Mouse (Mus musculus): ENCODE measurements around the gene Gtdc1. TPM values are rescaled to one million over a fixed set of nuclear protein-coding genes. Genes with fewer than 3 reads are reported as not detected.

The Gtdc1 gene
- polyA plus RNA-seq, 1 experiment from 2014 or later, result 11.0 TPM

GRCm38 (mm10) chr2:44540881-44541280 is 386.6 kb downstream of the Gtdc1 start:
- H3K9me3 ChIP-seq (replicated peaks), result no peaks in the 10 kb centered on the region
- WGBS, result 77% methylated on average over 6 of the region's 6 CpGs
- no peak overlapping the region for H3K9ac ChIP-seq
- no peaks in the 10 kb centered on the region for H3K4me1 ChIP-seq
- H3K27ac ChIP-seq, result no peak overlapping the region
- H3K4me2 ChIP-seq, result no peak overlapping the region
- H3K27me3 ChIP-seq, result no peaks in the 10 kb centered on the region
- H3K4me3 ChIP-seq (replicated peaks), result no peak overlapping the region
- 0 out of 2 replicates have a peak, but pooled peaks have one; percentile 33 for ATAC-seq (replicated peaks; ENCODE audit: low FRiP score)
- H3K36me3 ChIP-seq, result no peaks in the 10 kb centered on the region

GRCm38 (mm10) chr2:44539121-44539634 is 388.3 kb downstream of the Gtdc1 start:
- Histone ChIP-seq H3K9me3 (replicated peaks) (no peaks in the 10 kb centered on the region), H3K9ac (no peak overlapping the region), H3K4me2 (no peak overlapping the region), H3K4me3 (replicated peaks) (no peak overlapping the region), H3K36me3 (no peaks in the 10 kb centered on the region), H3K27ac (no peak overlapping the region), H3K27me3 (no peaks in the 10 kb centered on the region), H3K4me1 (no peaks in the 10 kb centered on the region)
- 79% methylated on average over 5 of the region's 5 CpGs for WGBS
- ATAC-seq (replicated peaks; ENCODE audit: low FRiP score), result no peak

DNA sequence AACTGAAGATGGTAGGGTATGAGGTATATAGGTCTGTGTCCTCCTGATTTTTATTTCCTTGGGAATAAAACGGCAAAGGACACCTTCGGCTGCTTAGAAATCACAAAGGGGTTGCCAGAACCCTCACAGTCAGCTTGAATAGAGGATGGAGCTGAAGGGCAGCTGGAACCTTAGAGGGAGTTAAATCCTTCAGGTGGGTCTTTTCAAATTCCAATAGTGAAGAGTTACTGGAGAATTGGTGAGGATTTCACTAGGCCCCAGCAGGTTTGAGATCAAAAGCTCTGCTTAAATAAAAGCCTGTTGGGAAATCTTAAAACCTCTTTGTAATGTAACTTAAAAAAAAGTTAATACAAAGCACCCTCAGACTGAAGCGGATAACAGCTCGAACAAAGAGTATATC is 389.3 kb downstream of the Gtdc1 start:
- Histone ChIP-seq H3K4me3 (replicated peaks) (no peak overlapping the region), H3K4me1 (no peaks in the 10 kb centered on the region), H3K27me3 (no peaks in the 10 kb centered on the region), H3K9ac (no peak overlapping the region), H3K4me2 (no peak overlapping the region), H3K36me3 (no peaks in the 10 kb centered on the region), H3K9me3 (replicated peaks) (no peaks in the 10 kb centered on the region), H3K27ac (no peak overlapping the region)
- no peak for ATAC-seq (replicated peaks; ENCODE audit: low FRiP score)
- WGBS, result 63% methylated on average over 4 of the region's 4 CpGs

DNA sequence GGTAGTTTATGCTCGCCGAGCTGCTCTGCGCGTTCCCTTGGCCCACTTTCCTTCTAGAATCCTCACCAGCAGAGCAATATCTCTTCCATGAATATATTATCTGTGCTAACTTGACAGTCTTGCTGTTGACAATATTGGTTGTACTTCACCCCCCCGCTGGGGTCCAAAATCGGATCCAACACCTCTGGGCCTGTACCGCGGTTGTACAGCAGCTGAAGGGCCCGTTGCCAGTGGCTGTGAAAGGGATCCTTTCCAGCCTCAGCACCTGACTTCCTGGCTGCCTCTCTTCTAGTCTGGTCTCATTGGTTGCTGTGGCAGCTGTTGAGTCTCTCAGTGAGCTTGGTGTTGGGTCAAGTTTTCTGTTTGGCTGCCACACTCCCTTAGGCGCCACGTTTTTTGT is 391.7 kb downstream of the Gtdc1 start:
- 91% methylated on average over 11 of the region's 11 CpGs for WGBS

DNA sequence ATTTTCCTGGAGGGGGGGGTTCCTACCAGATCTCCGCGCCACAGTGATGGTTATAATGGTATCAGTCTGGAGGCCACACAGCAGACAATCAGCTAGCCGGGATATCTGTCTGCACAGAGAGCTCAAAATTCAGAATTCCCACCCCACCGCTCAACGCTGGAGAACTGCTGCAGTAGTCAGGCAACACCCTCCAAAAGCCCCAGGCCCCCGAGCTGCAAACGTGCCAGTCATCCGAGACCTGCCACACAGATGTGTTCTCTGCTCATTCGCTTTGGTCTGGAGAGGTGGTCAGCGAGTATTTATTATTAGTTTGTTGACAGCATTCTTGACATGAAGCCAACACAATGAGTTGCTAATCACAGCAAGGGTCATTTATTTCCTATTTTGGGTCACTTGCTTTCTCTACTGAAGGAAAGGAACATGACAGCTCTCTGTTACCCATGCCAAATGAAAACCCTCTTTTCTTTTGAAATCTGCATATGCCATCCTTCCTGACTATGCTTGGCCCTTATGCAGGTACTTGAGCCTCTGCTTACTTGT is 392.3 kb downstream of the Gtdc1 start:
- no peaks in the 10 kb centered on the region for H3K4me1 ChIP-seq
- no peak overlapping the region for H3K4me3 ChIP-seq (replicated peaks)
- H3K4me2 ChIP-seq, result no peak overlapping the region
- H3K9ac ChIP-seq, result no peak overlapping the region
- H3K36me3 ChIP-seq, result no peaks in the 10 kb centered on the region
- H3K27ac ChIP-seq, result no peak overlapping the region
- WGBS, result 83% methylated on average over 10 of the region's 10 CpGs
- no peaks in the 10 kb centered on the region for H3K27me3 ChIP-seq
- H3K9me3 ChIP-seq (replicated peaks), result no peaks in the 10 kb centered on the region
- ATAC-seq (replicated peaks; ENCODE audit: low FRiP score), result no peak

More for the DNA sequence above, 391.7 kb downstream of the Gtdc1 start:
- no peak overlapping the region for H3K4me3 ChIP-seq (replicated peaks)
- no peaks in the 10 kb centered on the region for H3K27me3 ChIP-seq
- ATAC-seq (replicated peaks; ENCODE audit: low FRiP score), result no peak
- no peaks in the 10 kb centered on the region for H3K36me3 ChIP-seq
- H3K4me2 ChIP-seq, result no peak overlapping the region
- H3K27ac ChIP-seq, result no peak overlapping the region
- no peak overlapping the region for H3K9ac ChIP-seq
- H3K4me1 ChIP-seq, result no peaks in the 10 kb centered on the region
- H3K9me3 ChIP-seq (replicated peaks), result no peaks in the 10 kb centered on the region

DNA sequence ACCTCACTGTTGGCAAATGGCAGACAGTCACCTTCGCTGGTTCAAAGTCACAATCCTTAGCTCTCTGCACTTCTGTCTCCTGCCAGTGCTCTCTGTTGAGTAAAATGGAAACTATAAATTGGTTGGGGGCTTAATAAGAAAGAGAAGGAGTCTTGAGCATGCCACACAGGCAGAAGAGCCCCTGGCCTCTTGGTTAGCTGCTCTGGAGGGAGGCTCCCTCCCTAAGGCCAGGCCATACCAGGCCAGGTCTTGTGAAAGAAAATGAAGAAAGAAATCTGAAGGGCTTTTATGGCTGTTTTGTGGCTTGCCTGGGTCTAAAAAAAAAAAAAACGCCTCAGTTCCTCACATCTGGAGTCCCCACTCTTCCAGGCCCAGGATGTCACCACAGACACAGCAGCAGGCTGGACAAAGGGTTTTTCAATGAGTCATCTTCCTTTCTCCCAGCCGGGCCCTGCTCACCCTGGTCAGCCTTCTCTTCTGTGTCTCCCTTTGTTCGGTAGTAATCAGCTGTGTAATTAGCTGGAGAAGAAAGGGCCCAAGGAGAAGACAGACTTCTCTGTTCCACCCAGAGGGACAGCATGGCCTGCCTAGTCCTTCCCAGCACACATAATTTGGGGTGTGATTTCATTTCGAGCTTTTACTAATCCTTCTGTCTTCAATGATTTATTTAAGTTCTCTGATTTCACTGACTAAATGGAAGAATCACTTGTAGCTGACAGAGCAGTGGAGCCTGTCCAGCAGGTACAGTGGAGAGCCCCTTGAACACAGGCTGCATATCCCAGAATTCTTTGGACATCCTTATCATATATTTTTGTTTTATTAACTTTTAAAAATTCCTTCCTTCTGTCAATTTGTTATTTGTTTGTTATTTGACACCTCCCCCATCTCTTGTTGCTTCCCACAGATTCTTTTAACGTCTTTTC is 401.1 kb downstream of the Gtdc1 start:
- Histone ChIP-seq H3K27ac (peak overlapping the region; percentile 80), H3K4me2 (no peak overlapping the region), H3K9ac (no peak overlapping the region), H3K36me3 (no peaks in the 10 kb centered on the region), H3K4me3 (replicated peaks) (no peak overlapping the region), H3K4me1 (peaks cover 12% of the 10 kb centered on the region), H3K9me3 (replicated peaks) (no peaks in the 10 kb centered on the region), H3K27me3 (no peaks in the 10 kb centered on the region)
- ATAC-seq (replicated peaks; ENCODE audit: low FRiP score), result peak; percentile 85
- WGBS, result 30% methylated on average over 6 of the region's 6 CpGs

- H3K27ac ChIP-seq, result no peak overlapping the region
These were observed 402.1 kb downstream of the Gtdc1 start for GRCm38 (mm10) chr2:44525187-44525919.

GRCm38 (mm10) chr2:44519236-44519635 is 408.2 kb downstream of the Gtdc1 start:
- Histone ChIP-seq H3K9ac (no peak overlapping the region), H3K9me3 (replicated peaks) (no peaks in the 10 kb centered on the region), H3K4me1 (no peaks in the 10 kb centered on the region), H3K4me3 (replicated peaks) (no peak overlapping the region), H3K27ac (no peak overlapping the region), H3K36me3 (no peaks in the 10 kb centered on the region), H3K4me2 (no peak overlapping the region), H3K27me3 (no peaks in the 10 kb centered on the region)
- no peak for ATAC-seq (replicated peaks; ENCODE audit: low FRiP score)
- 74% methylated on average over 3 of the region's 3 CpGs for WGBS

More at GRCm38 (mm10) chr2:44525187-44525919, 402.1 kb downstream of the Gtdc1 start:
- peak; percentile 66; the same call in 1 of the 2 replicates for ATAC-seq (replicated peaks; ENCODE audit: low FRiP score)
- Histone ChIP-seq H3K36me3 (no peaks in the 10 kb centered on the region), H3K9me3 (replicated peaks) (no peaks in the 10 kb centered on the region), H3K27me3 (no peaks in the 10 kb centered on the region), H3K4me3 (replicated peaks) (no peak overlapping the region), H3K4me1 (peaks cover 12% of the 10 kb centered on the region), H3K4me2 (no peak overlapping the region), H3K9ac (no peak overlapping the region)
- WGBS, result 46% methylated on average over 5 of the region's 5 CpGs

DNA sequence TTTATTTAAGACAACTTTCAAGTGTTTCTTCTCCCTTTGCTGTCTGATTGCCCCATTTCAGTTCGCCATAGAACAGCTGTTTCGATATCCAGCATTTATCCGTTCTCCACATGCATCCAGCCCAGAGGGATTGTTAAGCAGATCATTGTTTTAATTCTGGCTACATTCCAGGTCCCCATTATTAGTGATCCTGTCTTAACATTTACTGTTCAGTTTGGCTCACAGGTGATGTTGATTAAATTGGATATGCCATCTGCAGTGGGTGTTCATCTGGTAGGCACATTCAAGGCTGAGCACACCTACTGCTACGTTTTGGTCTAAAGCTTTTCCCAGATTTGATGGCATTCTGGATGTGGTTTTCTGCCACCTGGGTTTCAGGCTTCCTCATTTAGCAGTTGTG is 409.4 kb downstream of the Gtdc1 start:
- H3K4me3 ChIP-seq (replicated peaks), result no peak overlapping the region
- H3K4me1 ChIP-seq, result no peaks in the 10 kb centered on the region
- no peak overlapping the region for H3K4me2 ChIP-seq
- 84% methylated on average over 4 of the region's 4 CpGs for WGBS
- no peak overlapping the region for H3K9ac ChIP-seq
- no peak overlapping the region for H3K27ac ChIP-seq
- no peaks in the 10 kb centered on the region for H3K9me3 ChIP-seq (replicated peaks)
- H3K27me3 ChIP-seq, result no peaks in the 10 kb centered on the region
- no peak for ATAC-seq (replicated peaks; ENCODE audit: low FRiP score)
- H3K36me3 ChIP-seq, result no peaks in the 10 kb centered on the region

Other genes starting within 250 kb of the Gtdc1 start
- gene Zeb2, start 189.7 kb upstream of the Gtdc1 start, polyA plus RNA-seq (2015; fragmentation: Nextera tagmentation; extraction: Ambion mirVana), result 51.1 and 57.1 TPM in 2 replicates